Mouse (Mus musculus) hindbrain, embryonic 12.5 days (tissue): ENCODE results near the gene Sh3rf3. TPM values are rescaled to one million over a fixed set of nuclear protein-coding genes. Genes with fewer than 3 reads are reported as not detected.
"Not testable (repeated sequence)": the region's sequence is repeated elsewhere in the genome, so short reads cannot be mapped to it uniquely, and the experiment has no call there.

Source experiments
- ATAC-seq: fragments of 200-750 bp; cut with Nextera tagmentation; 2 replicates; pipeline ENCODE4 v1.8.0; 2017; ENCODE audit warnings: moderate TSS enrichment; ENCODE audit not compliant: low FRiP score
- H3K27ac ChIP-seq: fragments of 300-500 bp; sonication (generic); 2 replicates; pipeline ENCODE4 v1.5.1; 2016; ENCODE audit warnings: mild to moderate bottlenecking
- H3K27me3 ChIP-seq: fragments of 300-500 bp; sonication (generic); 2 replicates; pipeline ENCODE4 v1.6.1; 2016; ENCODE audit warnings: mild to moderate bottlenecking
- H3K36me3 ChIP-seq: fragments of 300-500 bp; sonication (generic); 2 replicates; pipeline ENCODE4 v1.6.1; 2016; ENCODE audit warnings: mild to moderate bottlenecking
- H3K4me1 ChIP-seq: fragments of 300-500 bp; sonication (generic); 2 replicates; pipeline ENCODE4 v1.6.1; 2016
- H3K4me2 ChIP-seq: fragments of 300-500 bp; sonication (generic); replicated peaks from 2 replicates; pipeline ENCODE4 v1.6.1; 2016; ENCODE audit warnings: mild to moderate bottlenecking
- H3K4me3 ChIP-seq: fragments of 300-500 bp; sonication (generic); 2 replicates; pipeline ENCODE4 v1.5.1; 2016; ENCODE audit warnings: mild to moderate bottlenecking
- H3K9ac ChIP-seq: fragments of 300-500 bp; sonication (generic); 2 replicates; pipeline ENCODE4 v1.6.1; 2016; ENCODE audit warnings: mild to moderate bottlenecking, moderate library complexity
- H3K9me3 ChIP-seq: fragments of 300-500 bp; sonication (generic); replicated peaks from 2 replicates; pipeline ENCODE4 v1.6.1; 2016; ENCODE audit warnings: mild to moderate bottlenecking
- WGBS: fragments of 180-500 bp; shearing (Covaris S2); methylation state at CpG from one replicate; pipeline ENCODE4 v1.1.7; 2016; 5-methylcytosine and 5-hydroxymethylcytosine counted together
- polyA plus RNA-seq: library from polyadenylated mRNA; unstranded; fragments of >200 nt; fragmentation: Nextera tagmentation; extraction: Ambion mirVana; gene quantifications from 2 replicates; pipeline ENCODE4 v1.2.1, GENCODE M21; 2016

Sh3rf3 gene
- polyA plus RNA-seq, 1 experiment from 2014 or later: 3.9 TPM

- no peak for ATAC-seq
These were observed 237.3 kb downstream of the Sh3rf3 start for GRCm38 (mm10) chr10:59050434-59050833.

DNA sequence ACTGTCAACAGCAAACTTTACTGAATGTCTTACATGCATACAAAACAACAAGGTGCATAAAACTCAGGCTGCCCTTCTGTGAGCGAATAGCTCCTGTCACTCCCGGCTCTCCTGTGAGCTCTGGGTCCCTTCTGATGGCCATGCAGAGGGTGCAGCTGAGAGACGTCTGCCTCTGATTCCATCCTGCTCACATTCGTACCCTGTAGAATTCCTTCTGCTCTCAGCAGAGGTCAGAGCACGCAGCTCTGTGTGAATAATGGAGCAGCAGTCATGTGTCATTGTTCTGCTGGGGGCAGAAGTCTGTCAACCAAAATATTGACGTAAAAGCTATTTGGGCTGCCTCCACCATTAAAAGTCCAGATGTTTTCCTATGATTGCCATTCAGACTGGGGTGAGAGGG is 243.1 kb downstream of the Sh3rf3 start:
- Histone ChIP-seq H3K36me3 (no peaks in the 10 kb centered on the region), H3K4me2 (no peak overlapping the region), H3K9ac (no peak overlapping the region), H3K4me3 (no peak overlapping the region), H3K27ac (no peak overlapping the region), H3K9me3 (no peaks in the 10 kb centered on the region), H3K27me3 (no peaks in the 10 kb centered on the region), H3K4me1 (peaks cover 5% of the 10 kb centered on the region; the same call in 1 of the 2 replicates)
- ATAC-seq: peak; percentile 56; the same call in 1 of the 2 replicates
- WGBS: 45% methylated on average over 6 of the region's 6 CpGs

More at GRCm38 (mm10) chr10:59050434-59050833, 237.3 kb downstream of the Sh3rf3 start:
- no peak overlapping the region for H3K9ac ChIP-seq
- no peaks in the 10 kb centered on the region for H3K27me3 ChIP-seq
- WGBS: 81% methylated on average over 4 of the region's 4 CpGs
- H3K27ac ChIP-seq: no peak overlapping the region
- no peaks in the 10 kb centered on the region for H3K36me3 ChIP-seq
- no peaks in the 10 kb centered on the region for H3K4me1 ChIP-seq
- H3K9me3 ChIP-seq: 0 out of 2 replicates have a peak, but pooled peaks cover 7% of the 10 kb centered on the region
- H3K4me2 ChIP-seq: no peak overlapping the region
- H3K4me3 ChIP-seq: no peak overlapping the region

DNA sequence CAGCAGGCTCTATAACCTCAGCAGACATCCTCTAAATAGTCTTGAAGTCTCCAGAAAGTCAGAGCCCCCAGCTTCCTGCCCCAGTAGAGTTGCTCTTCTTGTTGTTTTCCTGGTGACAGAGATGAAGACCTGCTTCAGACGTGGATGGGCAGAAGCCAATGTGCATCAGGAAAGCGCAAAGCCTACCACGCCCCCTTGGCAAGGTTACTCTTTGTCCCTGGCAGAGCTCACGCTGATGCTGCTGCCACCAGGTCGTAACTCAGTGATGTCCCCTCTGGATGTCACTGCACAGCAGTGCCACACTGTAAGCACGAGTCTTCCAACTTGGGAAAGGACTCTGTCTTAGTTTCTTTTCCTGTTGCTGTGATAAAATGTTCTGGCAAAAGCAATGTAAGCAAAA is 253.6 kb downstream of the Sh3rf3 start:
- 78% methylated on average over 6 of the region's 6 CpGs for WGBS
- H3K9ac ChIP-seq: no peak overlapping the region
- no peak overlapping the region for H3K4me2 ChIP-seq
- no peak overlapping the region for H3K27ac ChIP-seq
- ATAC-seq: no peak
- H3K27me3 ChIP-seq: no peaks in the 10 kb centered on the region
- peaks cover under 1% of the 10 kb centered on the region; the same call in 1 of the 2 replicates for H3K4me1 ChIP-seq
- no peaks in the 10 kb centered on the region for H3K9me3 ChIP-seq
- no peaks in the 10 kb centered on the region for H3K36me3 ChIP-seq
- no peak overlapping the region for H3K4me3 ChIP-seq

GRCm38 (mm10) chr10:59072827-59073226 is 259.7 kb downstream of the Sh3rf3 start:
- H3K9ac ChIP-seq: no peak overlapping the region
- 85% methylated on average over 4 of the region's 4 CpGs for WGBS
- no peaks in the 10 kb centered on the region for H3K27me3 ChIP-seq
- H3K9me3 ChIP-seq: no peaks in the 10 kb centered on the region
- H3K4me1 ChIP-seq: peaks cover 6% of the 10 kb centered on the region; the same call in 1 of the 2 replicates
- ATAC-seq: no peak
- no peaks in the 10 kb centered on the region for H3K36me3 ChIP-seq
- H3K4me2 ChIP-seq: no peak overlapping the region
- no peak overlapping the region for H3K27ac ChIP-seq
- H3K4me3 ChIP-seq: no peak overlapping the region

DNA sequence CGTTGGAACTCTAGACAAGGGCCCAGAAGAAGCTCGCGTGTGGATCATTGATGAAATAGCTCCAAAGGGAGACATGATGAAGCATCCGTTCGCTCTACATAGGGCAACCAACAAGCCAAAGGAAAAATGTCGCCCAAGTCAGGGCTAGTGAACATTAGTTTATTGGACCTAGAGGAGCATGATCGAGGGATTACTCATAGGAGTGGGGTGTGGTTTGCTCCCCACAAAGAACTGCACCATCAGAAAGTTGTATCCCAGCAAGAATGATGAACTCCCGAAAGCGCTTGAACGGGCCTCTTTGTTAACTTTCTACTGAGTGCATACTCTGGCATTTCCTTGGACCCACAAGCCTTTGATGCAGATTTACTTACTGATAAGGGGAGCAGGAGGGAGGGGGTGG is 263.5 kb downstream of the Sh3rf3 start:
- H3K9ac ChIP-seq: no peak overlapping the region
- no peaks in the 10 kb centered on the region for H3K9me3 ChIP-seq
- H3K27me3 ChIP-seq: no peaks in the 10 kb centered on the region
- H3K4me2 ChIP-seq: no peak overlapping the region
- 93% methylated on average over 10 of the region's 10 CpGs for WGBS
- no peak overlapping the region for H3K4me3 ChIP-seq
- no peak overlapping the region for H3K27ac ChIP-seq
- H3K36me3 ChIP-seq: no peaks in the 10 kb centered on the region
- peaks cover 10% of the 10 kb centered on the region for H3K4me1 ChIP-seq
- no peak for ATAC-seq

GRCm38 (mm10) chr10:59077909-59078308 is 264.8 kb downstream of the Sh3rf3 start:
- 0 out of 2 replicates have a peak, but pooled peaks have one; percentile 46 for ATAC-seq
- Histone ChIP-seq H3K27me3 (no peaks in the 10 kb centered on the region), H3K4me2 (no peak overlapping the region), H3K27ac (no peak overlapping the region), H3K9me3 (no peaks in the 10 kb centered on the region), H3K4me1 (peaks cover 4% of the 10 kb centered on the region; the same call in 1 of the 2 replicates), H3K4me3 (no peak overlapping the region), H3K36me3 (no peaks in the 10 kb centered on the region), H3K9ac (no peak overlapping the region)
- 67% methylated on average over 10 of the region's 10 CpGs for WGBS

GRCm38 (mm10) chr10:59085604-59086003 is 272.4 kb downstream of the Sh3rf3 start:
- ATAC-seq: no peak
- Histone ChIP-seq H3K27me3 (peaks cover 19% of the 10 kb centered on the region), H3K4me3 (no peak overlapping the region), H3K36me3 (no peaks in the 10 kb centered on the region), H3K9ac (no peak overlapping the region), H3K4me1 (peaks cover 14% of the 10 kb centered on the region), H3K27ac (no peak overlapping the region), H3K9me3 (no peaks in the 10 kb centered on the region), H3K4me2 (no peak overlapping the region)
- WGBS: 95% methylated on average over 5 of the region's 5 CpGs

DNA sequence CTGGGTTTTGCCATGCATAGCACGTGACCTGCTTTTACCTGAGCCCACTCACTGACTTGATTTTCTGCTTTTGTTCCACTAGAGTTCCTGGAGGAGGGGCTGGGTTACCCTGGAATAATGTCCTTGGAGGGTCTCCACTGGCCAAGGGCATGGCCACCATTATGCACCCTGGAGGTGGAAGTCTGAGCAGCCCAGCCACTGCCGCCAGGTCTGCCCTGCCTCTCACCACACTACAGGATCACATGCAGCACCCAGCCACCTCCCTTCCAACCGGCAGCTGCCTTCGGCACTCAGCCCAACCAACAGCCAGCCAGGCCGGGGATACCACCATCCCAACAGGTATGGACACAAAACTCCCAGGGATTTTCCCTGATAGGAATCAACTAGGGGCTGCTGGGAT is 273.4 kb downstream of the Sh3rf3 start:
- H3K4me3 ChIP-seq: no peak overlapping the region
- H3K27me3 ChIP-seq: peaks cover 19% of the 10 kb centered on the region
- H3K9ac ChIP-seq: no peak overlapping the region
- H3K4me2 ChIP-seq: no peak overlapping the region
- no peaks in the 10 kb centered on the region for H3K9me3 ChIP-seq
- 88% methylated on average over 5 of the region's 5 CpGs for WGBS
- H3K36me3 ChIP-seq: no peaks in the 10 kb centered on the region
- no peak overlapping the region for H3K27ac ChIP-seq
- H3K4me1 ChIP-seq: peaks cover 23% of the 10 kb centered on the region
- ATAC-seq: no peak

GRCm38 (mm10) chr10:59089861-59090621 is 276.9 kb downstream of the Sh3rf3 start:
- no peaks in the 10 kb centered on the region for H3K9me3 ChIP-seq
- no peak overlapping the region for H3K9ac ChIP-seq
- WGBS: 49% methylated on average over 14 of the region's 14 CpGs
- no peak overlapping the region for H3K4me3 ChIP-seq
- peaks cover 45% of the 10 kb centered on the region for H3K4me1 ChIP-seq
- H3K27me3 ChIP-seq: peaks cover 26% of the 10 kb centered on the region
- peak overlapping the region; percentile 76 for H3K27ac ChIP-seq
- no peaks in the 10 kb centered on the region for H3K36me3 ChIP-seq
- ATAC-seq: peak; percentile 98
- peak overlapping the region; percentile 26 for H3K4me2 ChIP-seq

GRCm38 (mm10) chr10:59090622-59090971 is 277.4 kb downstream of the Sh3rf3 start:
- Histone ChIP-seq H3K4me1 (peaks cover 45% of the 10 kb centered on the region), H3K4me3 (no peak overlapping the region), H3K4me2 (peak overlapping the region; percentile 26; the same call in 1 of the 2 replicates), H3K36me3 (no peaks in the 10 kb centered on the region), H3K9me3 (no peaks in the 10 kb centered on the region), H3K9ac (no peak overlapping the region), H3K27ac (peak overlapping the region; percentile 76), H3K27me3 (peaks cover 26% of the 10 kb centered on the region)
- WGBS: 22% methylated on average over 7 of the region's 7 CpGs
- ATAC-seq: peak; percentile 86

DNA sequence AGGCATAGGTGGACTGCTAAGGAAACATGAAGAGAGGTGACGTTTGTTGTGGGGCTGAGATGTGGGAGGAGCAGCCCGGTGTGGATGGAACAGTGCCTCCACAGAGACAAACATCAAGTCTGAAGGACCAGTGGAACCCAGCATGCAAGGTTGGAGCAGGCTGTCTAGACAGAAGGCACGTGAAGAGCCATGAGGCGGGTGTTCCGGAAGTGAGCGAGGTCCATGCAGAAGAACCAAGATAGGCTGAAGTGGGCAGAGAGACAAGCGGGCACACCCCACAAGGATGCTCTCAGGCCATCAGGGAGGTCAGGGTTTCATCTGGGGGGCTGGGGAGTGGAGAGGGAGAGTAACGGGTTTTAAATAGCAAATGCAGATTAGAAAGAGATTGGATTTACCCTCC is 278.4 kb downstream of the Sh3rf3 start:
- WGBS: 91% methylated on average over 8 of the region's 8 CpGs
- Histone ChIP-seq H3K9me3 (no peaks in the 10 kb centered on the region), H3K4me3 (no peak overlapping the region), H3K27ac (no peak overlapping the region), H3K27me3 (peaks cover 25% of the 10 kb centered on the region), H3K9ac (no peak overlapping the region), H3K36me3 (no peaks in the 10 kb centered on the region), H3K4me2 (no peak overlapping the region), H3K4me1 (peaks cover 45% of the 10 kb centered on the region)
- ATAC-seq: no peak

DNA sequence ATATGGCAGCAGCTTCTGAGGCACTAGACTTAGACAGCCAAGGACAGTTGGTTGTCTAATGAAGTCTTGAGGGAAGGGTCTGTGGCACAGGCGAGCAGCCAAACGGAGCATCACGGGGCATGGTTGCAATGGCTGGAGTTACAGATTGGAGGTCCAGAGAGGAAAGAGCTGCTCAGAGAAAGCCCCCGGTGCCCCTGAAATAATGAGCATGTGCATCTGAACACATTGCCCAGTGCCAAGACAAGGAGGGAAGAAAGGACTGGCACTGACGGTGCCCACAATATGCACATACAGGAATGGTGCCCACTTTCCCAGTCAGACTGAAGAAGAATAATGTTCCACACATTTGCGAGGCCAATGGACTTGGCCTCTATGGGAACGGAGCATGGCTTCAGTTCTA is 278.8 kb downstream of the Sh3rf3 start:
- no peak overlapping the region for H3K4me3 ChIP-seq
- no peaks in the 10 kb centered on the region for H3K9me3 ChIP-seq
- no peak overlapping the region for H3K27ac ChIP-seq

DNA sequence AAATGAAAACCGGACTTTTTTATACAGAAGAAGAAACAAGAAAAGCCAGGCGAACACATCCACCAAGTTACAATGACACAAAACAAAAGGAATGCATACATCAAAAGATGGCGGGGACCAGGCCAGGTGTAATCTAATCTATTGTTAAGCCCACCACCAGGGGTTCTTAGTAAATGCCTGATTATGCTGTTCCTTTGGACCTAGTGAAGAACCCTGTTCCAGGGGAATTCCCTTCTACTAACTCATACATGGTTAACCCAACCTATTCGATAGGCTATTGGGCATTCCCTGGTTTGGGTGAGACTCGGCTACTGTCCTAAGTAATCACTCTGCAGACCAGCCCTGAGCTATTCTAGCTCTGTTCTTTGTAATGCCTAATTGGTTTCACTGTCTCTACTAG is 289.9 kb downstream of the Sh3rf3 start:
- H3K27ac ChIP-seq, H3K4me3 ChIP-seq, H3K4me2 ChIP-seq, H3K9me3 ChIP-seq, H3K9ac ChIP-seq, H3K4me1 ChIP-seq, ATAC-seq, H3K36me3 ChIP-seq, H3K27me3 ChIP-seq: not testable (repeated sequence)
- 82% methylated on average over 5 of the region's 5 CpGs for WGBS

More for the DNA sequence above, 278.8 kb downstream of the Sh3rf3 start:
- no peak overlapping the region for H3K9ac ChIP-seq
- WGBS: 84% methylated on average over 7 of the region's 7 CpGs
- H3K36me3 ChIP-seq: no peaks in the 10 kb centered on the region
- no peak overlapping the region for H3K4me2 ChIP-seq
- no peak for ATAC-seq
- peaks cover 21% of the 10 kb centered on the region for H3K27me3 ChIP-seq
- H3K4me1 ChIP-seq: peaks cover 45% of the 10 kb centered on the region
